Mouse (Mus musculus) testis, adult 2 months (tissue): ENCODE results near the gene Rcc1l. TPM values are rescaled to one million over a fixed set of nuclear protein-coding genes. Genes with fewer than 3 reads are reported as not detected.
A peak's percentile ranks its signal among the peaks of the same experiment; 100 is the strongest.

Experiments
- H3K27ac ChIP-seq: fragments of 200-500 bp; 2 replicates; pipeline ENCODE4 v1.5.1; 2012; ENCODE audit warnings: low read depth, low read length; ENCODE audit not compliant: control insufficient read depth, insufficient read depth
- H3K27me3 ChIP-seq: fragments of 200-500 bp; 2 replicates; pipeline ENCODE4 v1.6.1; 2012; ENCODE audit warnings: mild to moderate bottlenecking, low read length, moderate library complexity; ENCODE audit not compliant: control insufficient read depth, insufficient read depth
- H3K36me3 ChIP-seq: fragments of 200-500 bp; 2 replicates; pipeline ENCODE4 v1.6.1; 2012; ENCODE audit warnings: mild to moderate bottlenecking, low read length; ENCODE audit not compliant: control insufficient read depth, insufficient read depth
- H3K4me1 ChIP-seq: fragments of 200-500 bp; 2 replicates; pipeline ENCODE4 v1.6.1; 2012; ENCODE audit warnings: low read length; ENCODE audit not compliant: control insufficient read depth, insufficient read depth
- H3K4me3 ChIP-seq: fragments of 200-500 bp; 2 replicates; pipeline ENCODE4 v1.5.1; 2012; ENCODE audit warnings: low read depth, mild to moderate bottlenecking, low read length, moderate library complexity, mixed read lengths; ENCODE audit not compliant: control insufficient read depth
- CTCF ChIP-seq: fragments of 200-500 bp; IDR thresholded peaks from 2 replicates; pipeline ENCODE4 v1.5.1; 2012; ENCODE audit warnings: low read depth, mild to moderate bottlenecking, inconsistent platforms, low read length, moderate library complexity; ENCODE audit not compliant: control insufficient read depth, insufficient read depth, insufficient replicate concordance
- POLR2A ChIP-seq: fragments of 200-500 bp; IDR thresholded peaks from 2 replicates; pipeline ENCODE4 v1.6.1; 2012; ENCODE audit warnings: low read depth, mild to moderate bottlenecking, inconsistent platforms, low read length, moderate library complexity; ENCODE audit not compliant: control insufficient read depth
- polyA plus RNA-seq: library from polyadenylated mRNA; depleted of rRNA; stranded (reverse); fragments of >200 nt; gene quantifications from 2 replicates; pipeline ENCODE4 v1.2.3, GENCODE M21; 2012

Gene Rcc1l
- polyA plus RNA-seq, 1 experiment = 10.3 TPM

- no peaks in the 10 kb centered on the region; the same call in 1 of the 2 replicates for H3K36me3 ChIP-seq
- H3K4me1 ChIP-seq = peaks cover 15% of the 10 kb centered on the region
- H3K4me3 ChIP-seq = no peak overlapping the region
- no peak for TF ChIP-seq POLR2A
- TF ChIP-seq CTCF = no peak
- H3K27ac ChIP-seq = no peak overlapping the region
- no peaks in the 10 kb centered on the region for H3K27me3 ChIP-seq
These were observed 29.3 kb downstream of the Rcc1l start for GRCm38 (mm10) chr5:134147194-134147753.

- TF ChIP-seq POLR2A = no peak
- TF ChIP-seq CTCF = no peak
- H3K36me3 ChIP-seq = no peaks in the 10 kb centered on the region; the same call in 1 of the 2 replicates
- H3K4me1 ChIP-seq = peaks cover 19% of the 10 kb centered on the region
- H3K27me3 ChIP-seq = no peaks in the 10 kb centered on the region
- no peak overlapping the region for H3K4me3 ChIP-seq
- no peak overlapping the region for H3K27ac ChIP-seq
These were observed 31.6 kb downstream of the Rcc1l start for GRCm38 (mm10) chr5:134144986-134145385.

DNA sequence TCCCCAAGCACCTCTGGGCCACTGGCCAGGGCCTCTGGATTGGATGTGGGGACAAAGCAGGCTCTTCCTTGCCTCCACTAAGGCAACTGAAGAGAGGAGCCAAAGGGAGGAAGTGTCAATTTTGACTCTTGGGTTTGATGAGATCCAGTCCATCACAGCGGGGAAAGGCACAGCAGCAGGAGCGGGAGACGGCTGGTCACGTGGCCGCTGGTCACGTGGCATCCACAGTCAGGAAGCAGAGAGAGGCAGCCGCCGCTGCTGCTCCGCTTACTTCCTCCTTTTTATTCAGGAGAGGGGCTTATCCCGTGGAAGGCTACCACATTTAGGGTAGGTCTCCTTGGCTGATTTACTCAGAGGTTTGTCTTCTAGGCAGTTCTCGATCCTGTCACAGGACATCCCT lies 34.2 kb downstream of the Rcc1l start:
- Histone ChIP-seq H3K4me3 (peak overlapping the region; percentile 77), H3K27me3 (no peaks in the 10 kb centered on the region), H3K36me3 (no peaks in the 10 kb centered on the region), H3K27ac (no peak overlapping the region), H3K4me1 (peaks cover 29% of the 10 kb centered on the region)
- no peak for TF ChIP-seq POLR2A

GRCm38 (mm10) chr5:134141236-134141635 lies 35.3 kb downstream of the Rcc1l start:
- Histone ChIP-seq H3K27me3 (no peaks in the 10 kb centered on the region), H3K27ac (no peak overlapping the region), H3K4me1 (peaks cover 29% of the 10 kb centered on the region), H3K4me3 (no peak overlapping the region), H3K36me3 (no peaks in the 10 kb centered on the region)
- TF ChIP-seq POLR2A (no peak), CTCF (no peak)

- no peaks in the 10 kb centered on the region for H3K27me3 ChIP-seq
- peaks cover 29% of the 10 kb centered on the region for H3K4me1 ChIP-seq
- 0 out of 2 replicates have a peak, but pooled peaks have one; percentile 3 for TF ChIP-seq CTCF
- TF ChIP-seq POLR2A = no peak
- H3K36me3 ChIP-seq = no peaks in the 10 kb centered on the region
- H3K27ac ChIP-seq = no peak overlapping the region
- H3K4me3 ChIP-seq = no peak overlapping the region
These were observed 37.1 kb downstream of the Rcc1l start for GRCm38 (mm10) chr5:134139429-134139828.

GRCm38 (mm10) chr5:134137933-134138332 lies 38.6 kb downstream of the Rcc1l start:
- TF ChIP-seq CTCF (no peak), POLR2A (no peak)
- no peak overlapping the region for H3K27ac ChIP-seq
- no peaks in the 10 kb centered on the region for H3K27me3 ChIP-seq
- peaks cover 19% of the 10 kb centered on the region for H3K4me1 ChIP-seq
- no peaks in the 10 kb centered on the region for H3K36me3 ChIP-seq
- H3K4me3 ChIP-seq = no peak overlapping the region

DNA sequence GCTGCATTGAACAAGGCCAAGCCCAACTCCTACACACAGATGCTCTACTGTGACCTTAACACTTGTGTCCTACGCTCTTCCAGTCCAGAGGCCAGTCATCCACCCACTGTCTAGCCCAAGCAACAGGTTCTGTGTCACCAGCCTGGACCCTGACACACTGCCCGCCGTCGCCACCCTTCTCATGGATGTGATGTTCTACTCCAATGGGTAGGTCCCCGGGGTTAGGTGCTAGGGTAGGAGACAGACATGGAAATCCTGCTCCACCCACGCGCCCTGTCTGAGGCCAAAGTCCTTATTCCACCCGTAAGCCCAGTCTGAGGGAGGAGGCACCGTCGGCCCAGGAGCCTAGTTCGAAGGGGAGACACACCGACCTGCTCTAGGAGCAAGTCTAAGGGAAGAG lies 40.6 kb downstream of the Rcc1l start:
- TF ChIP-seq CTCF (no peak), POLR2A (no peak)
- Histone ChIP-seq H3K27me3 (no peaks in the 10 kb centered on the region), H3K36me3 (no peaks in the 10 kb centered on the region), H3K27ac (no peak overlapping the region), H3K4me1 (peaks cover 14% of the 10 kb centered on the region), H3K4me3 (no peak overlapping the region)

GRCm38 (mm10) chr5:134131586-134131985 lies 45.0 kb downstream of the Rcc1l start:
- Histone ChIP-seq H3K4me3 (peak overlapping the region; percentile 54), H3K27ac (no peak overlapping the region), H3K36me3 (no peaks in the 10 kb centered on the region), H3K4me1 (peaks cover 3% of the 10 kb centered on the region), H3K27me3 (no peaks in the 10 kb centered on the region)
- TF ChIP-seq CTCF (no peak), POLR2A (no peak; the same call in 1 of the 2 replicates)
